Mouse (Mus musculus): ENCODE measurements around the gene Gm10318. TPM values are rescaled to one million over a fixed set of nuclear protein-coding genes. Genes with fewer than 3 reads are reported as not detected.

Gene Gm10318
- polyA plus RNA-seq, 1 experiment from 2014 or later: not detected

DNA sequence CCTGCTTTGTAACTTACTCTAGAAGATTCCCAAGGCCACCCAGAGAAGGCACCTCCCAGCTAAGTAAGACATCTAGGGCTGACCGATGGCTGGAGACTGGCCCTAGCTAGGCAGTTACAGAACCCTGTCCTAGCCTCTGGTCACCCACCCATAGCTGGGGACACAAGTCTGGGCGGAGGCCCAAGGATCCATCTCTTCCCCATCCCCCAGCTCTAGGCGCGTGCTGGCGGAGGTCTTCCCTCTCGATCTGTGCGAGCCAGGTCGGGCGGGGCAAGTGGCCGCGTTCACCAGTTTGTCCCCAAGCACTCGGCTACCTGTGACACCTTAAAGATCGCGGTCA, 49.2 kb downstream of the Gm10318 start:
- DNase-seq: no peak

DNA sequence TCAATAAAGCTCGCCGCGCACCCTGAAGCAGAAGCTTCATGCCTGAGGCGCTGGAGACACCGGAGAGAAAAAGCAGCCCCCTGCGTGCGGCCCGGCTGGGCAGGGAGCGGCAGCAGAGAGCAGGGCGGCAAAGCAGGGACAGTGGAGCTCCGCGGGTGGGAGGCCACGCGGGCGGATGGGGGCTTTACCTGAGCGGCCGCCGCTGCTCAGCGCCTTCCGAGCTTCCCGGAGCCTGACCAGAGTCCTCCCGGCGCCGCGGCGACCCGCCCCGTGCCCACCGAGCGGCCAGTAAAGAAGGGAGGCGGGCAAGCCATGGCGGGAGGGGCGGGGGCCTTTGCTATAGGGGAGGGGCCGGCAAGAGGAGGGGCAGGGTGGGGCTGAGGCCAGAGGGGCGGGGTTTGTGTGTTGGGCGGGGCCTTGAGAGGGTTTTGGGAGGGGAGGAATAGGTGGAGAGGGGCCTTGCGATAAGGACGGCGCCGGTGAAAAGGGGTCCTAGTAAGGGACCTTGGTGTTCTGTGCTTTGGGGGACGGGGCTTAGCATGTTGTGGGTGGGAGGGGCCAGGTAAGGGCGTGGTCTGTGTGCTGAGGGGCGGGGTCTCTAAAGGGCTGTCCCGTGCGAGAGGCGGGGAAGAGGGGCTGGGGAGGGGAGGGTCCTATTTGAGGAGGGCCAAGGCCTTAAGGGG, 49.7 kb downstream of the Gm10318 start, which contains the start of gene Lrrc3:
TSS of gene Lrrc3 (minus strand) at position 326 of the 683 bp plus-strand sequence.
- WGBS: under 1% methylated on average over 43 of the region's 46 CpGs
- Histone ChIP-seq H3K9me3 (ENCODE audit: control insufficient read depth, low read length) (no peaks in the 10 kb centered on the region), H3K9ac (replicated peaks; ENCODE audit: low read length) (peak within 1 kb of the TSS; percentile 64), H3K27ac (replicated peaks; ENCODE audit: low read depth, low read length) (peak within 1 kb of the TSS; percentile 66), H3K36me3 (ENCODE audit: control insufficient read depth, insufficient read depth, low read length) (no peaks in the 10 kb centered on the region), H3K4me1 (ENCODE audit: control insufficient read depth, insufficient read depth, low read length) (0 out of 2 replicates have a peak, but pooled peaks cover 4% of the 10 kb centered on the region), H3K4me2 (ENCODE audit: low read length) (peak within 1 kb of the TSS; percentile 73), H3K4me3 (replicated peaks; ENCODE audit: low read depth, low read length) (peak within 1 kb of the TSS; percentile 56), H3K27me3 (ENCODE audit: control insufficient read depth, insufficient read depth, low read length) (no peaks in the 10 kb centered on the region)
- ATAC-seq (ENCODE audit: low FRiP score, low TSS enrichment): peak; percentile 75
- DNase-seq: peak; percentile 82

More for the DNA sequence above, 49.2 kb downstream of the Gm10318 start:
- H3K4me2 ChIP-seq (ENCODE audit: low read length): peak overlapping the region; percentile 73
- no peaks in the 10 kb centered on the region for H3K36me3 ChIP-seq (ENCODE audit: control insufficient read depth, insufficient read depth, low read length)
- no peaks in the 10 kb centered on the region for H3K27me3 ChIP-seq (ENCODE audit: control insufficient read depth, insufficient read depth, low read length)
- H3K4me3 ChIP-seq (replicated peaks; ENCODE audit: low read depth, low read length): peak overlapping the region; percentile 56
- no peaks in the 10 kb centered on the region for H3K9me3 ChIP-seq (ENCODE audit: control insufficient read depth, low read length)
- ATAC-seq (ENCODE audit: low FRiP score, low TSS enrichment): peak; percentile 42
- H3K9ac ChIP-seq (replicated peaks; ENCODE audit: low read length): peak overlapping the region; percentile 64
- 0 out of 2 replicates have a peak, but pooled peaks cover 4% of the 10 kb centered on the region for H3K4me1 ChIP-seq (ENCODE audit: control insufficient read depth, insufficient read depth, low read length)
- peak overlapping the region; percentile 56 for H3K27ac ChIP-seq (replicated peaks; ENCODE audit: low read depth, low read length)
- WGBS: under 1% methylated on average over 14 of the region's 14 CpGs

DNA sequence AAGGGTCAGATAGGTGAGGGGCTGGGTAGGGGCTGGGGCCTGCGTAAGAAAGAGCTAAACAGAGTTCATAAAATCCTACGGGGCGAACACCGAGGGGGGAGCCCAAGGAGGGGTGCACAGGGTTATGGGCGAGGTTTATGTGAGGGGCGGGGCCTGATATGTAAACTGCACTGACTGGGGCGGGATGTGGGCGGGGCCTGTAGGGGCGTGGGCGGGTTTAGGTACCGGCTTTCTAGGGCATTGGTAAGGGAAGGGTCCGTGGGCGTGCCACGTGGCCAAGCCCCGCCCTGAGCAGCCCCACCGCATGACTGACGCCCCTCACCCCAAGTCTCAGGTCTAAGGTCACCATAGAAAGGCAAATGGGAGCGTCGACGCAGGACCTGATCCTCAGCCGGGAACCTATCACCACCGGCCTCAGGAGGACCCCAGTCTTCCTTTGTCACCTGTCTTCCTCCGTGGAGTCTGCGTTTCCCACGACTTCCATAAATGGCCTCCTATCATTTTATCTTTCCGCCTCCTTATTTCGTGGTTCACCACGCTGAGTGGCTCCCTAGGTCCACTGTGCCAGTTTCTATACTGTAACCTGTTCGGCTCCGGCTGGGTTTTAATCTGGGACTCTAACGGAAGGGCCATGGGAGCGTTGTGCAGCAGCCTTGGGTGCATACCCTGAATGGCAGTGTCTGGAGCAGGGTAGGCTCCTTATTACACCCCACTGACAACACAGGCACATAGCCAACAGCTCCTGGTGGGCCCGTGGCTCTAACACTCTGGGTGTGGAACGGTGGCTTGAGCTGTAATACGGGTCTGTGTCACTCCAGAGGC, 50.4 kb downstream of the Gm10318 start:
- DNase-seq (peak; percentile 88), ATAC-seq (ENCODE audit: low FRiP score, low TSS enrichment) (peak; percentile 90)
- H3K27me3 ChIP-seq (ENCODE audit: control insufficient read depth, insufficient read depth, low read length): no peaks in the 10 kb centered on the region
- H3K9me3 ChIP-seq (ENCODE audit: control insufficient read depth, low read length): no peaks in the 10 kb centered on the region
- H3K4me3 ChIP-seq (replicated peaks; ENCODE audit: low read depth, low read length): peak overlapping the region; percentile 56
- H3K36me3 ChIP-seq (ENCODE audit: control insufficient read depth, insufficient read depth, low read length): no peaks in the 10 kb centered on the region
- WGBS: 5% methylated on average over 35 of the region's 35 CpGs
- H3K27ac ChIP-seq (replicated peaks; ENCODE audit: low read depth, low read length): peak overlapping the region; percentile 66
- H3K4me2 ChIP-seq (ENCODE audit: low read length): peak overlapping the region; percentile 73
- H3K4me1 ChIP-seq (ENCODE audit: control insufficient read depth, insufficient read depth, low read length): 0 out of 2 replicates have a peak, but pooled peaks cover 4% of the 10 kb centered on the region
- H3K9ac ChIP-seq (replicated peaks; ENCODE audit: low read length): peak overlapping the region; percentile 64

Other genes starting within 250 kb of the Gm10318 start
- 253 and 287 TPM in 2 replicates for gene Sumo3, start 246.8 kb upstream of the Gm10318 start, polyA plus RNA-seq (2014; fragmentation: Nextera tagmentation; extraction: Ambion mirVana)
- gene Gm49325, start 246.7 kb upstream of the Gm10318 start, polyA plus RNA-seq (2014; fragmentation: Nextera tagmentation; extraction: Ambion mirVana): 16.3 TPM in 1 of 2 replicates, not detected in the other
- 55.6 and 66.6 TPM in 2 replicates for gene Ube2g2, start 230.6 kb upstream of the Gm10318 start, polyA plus RNA-seq (2014; fragmentation: Nextera tagmentation; extraction: Ambion mirVana)
- 0.88 and 1.3 TPM in 2 replicates for gene Tspear, start 166.3 kb upstream of the Gm10318 start, polyA plus RNA-seq (2014; fragmentation: Nextera tagmentation; extraction: Ambion mirVana)
- gene Gm19402, start 162.1 kb upstream of the Gm10318 start, polyA plus RNA-seq (2014; fragmentation: Nextera tagmentation; extraction: Ambion mirVana): not detected in 2 replicates
- gene Gm9508, start 155.6 kb upstream of the Gm10318 start, polyA plus RNA-seq (2014; fragmentation: Nextera tagmentation; extraction: Ambion mirVana): not detected in 2 replicates
- not detected in 2 replicates for gene Gm10272, start 146.2 kb upstream of the Gm10318 start, polyA plus RNA-seq (2014; fragmentation: Nextera tagmentation; extraction: Ambion mirVana)
- gene Gm10024, start 141.4 kb upstream of the Gm10318 start, polyA plus RNA-seq (2014; fragmentation: Nextera tagmentation; extraction: Ambion mirVana): not detected in 2 replicates
- not detected in 2 replicates for gene Gm10142, start 137.1 kb upstream of the Gm10318 start, polyA plus RNA-seq (2014; fragmentation: Nextera tagmentation; extraction: Ambion mirVana)
- gene Krtap12-1, start 132.3 kb upstream of the Gm10318 start, polyA plus RNA-seq (2014; fragmentation: Nextera tagmentation; extraction: Ambion mirVana): not detected in 2 replicates
- gene Gm10100, start 126.4 kb upstream of the Gm10318 start, polyA plus RNA-seq (2014; fragmentation: Nextera tagmentation; extraction: Ambion mirVana): not detected in 2 replicates
- not detected in 2 replicates for gene Gm18596, start 110.2 kb upstream of the Gm10318 start, polyA plus RNA-seq (2014; fragmentation: Nextera tagmentation; extraction: Ambion mirVana)
- gene Gm9736, start 101.5 kb upstream of the Gm10318 start, polyA plus RNA-seq (2014; fragmentation: Nextera tagmentation; extraction: Ambion mirVana): not detected in 2 replicates
- gene Gm3233, start 93.2 kb upstream of the Gm10318 start, polyA plus RNA-seq (2014; fragmentation: Nextera tagmentation; extraction: Ambion mirVana): not detected in 2 replicates
- gene Gm3238, start 81.5 kb upstream of the Gm10318 start, polyA plus RNA-seq (2014; fragmentation: Nextera tagmentation; extraction: Ambion mirVana): not detected in 2 replicates
- not detected in 2 replicates for gene Gm7138, start 75.9 kb upstream of the Gm10318 start, polyA plus RNA-seq (2014; fragmentation: Nextera tagmentation; extraction: Ambion mirVana)
- not detected in 2 replicates for gene Gm3250, start 70.3 kb upstream of the Gm10318 start, polyA plus RNA-seq (2014; fragmentation: Nextera tagmentation; extraction: Ambion mirVana)
- not detected in 2 replicates for gene Gm7137, start 64.7 kb upstream of the Gm10318 start, polyA plus RNA-seq (2014; fragmentation: Nextera tagmentation; extraction: Ambion mirVana)
- gene Gm9639, start 57.8 kb upstream of the Gm10318 start, polyA plus RNA-seq (2014; fragmentation: Nextera tagmentation; extraction: Ambion mirVana): not detected in 2 replicates
- gene Gm19668, start 53.7 kb upstream of the Gm10318 start, polyA plus RNA-seq (2014; fragmentation: Nextera tagmentation; extraction: Ambion mirVana): not detected in 2 replicates
- not detected in 2 replicates for gene Gm9507, start 41.0 kb upstream of the Gm10318 start, polyA plus RNA-seq (2014; fragmentation: Nextera tagmentation; extraction: Ambion mirVana)
- gene Gm2696, start 38.2 kb upstream of the Gm10318 start, polyA plus RNA-seq (2014; fragmentation: Nextera tagmentation; extraction: Ambion mirVana): not detected in 2 replicates
- gene Krtap10-4, start 25.8 kb upstream of the Gm10318 start, polyA plus RNA-seq (2014; fragmentation: Nextera tagmentation; extraction: Ambion mirVana): not detected in 2 replicates
- gene Krtap10-10, start 16.9 kb upstream of the Gm10318 start, polyA plus RNA-seq (2014; fragmentation: Nextera tagmentation; extraction: Ambion mirVana): not detected in 2 replicates
- gene Gm36176, start 6.1 kb upstream of the Gm10318 start, polyA plus RNA-seq (2014; fragmentation: Nextera tagmentation; extraction: Ambion mirVana): not detected in 2 replicates
- gene Gm3285, start 9.1 kb downstream of the Gm10318 start, polyA plus RNA-seq (2014; fragmentation: Nextera tagmentation; extraction: Ambion mirVana): not detected in 2 replicates
- gene Lrrc3, start 49.7 kb downstream of the Gm10318 start, polyA plus RNA-seq (2014; fragmentation: Nextera tagmentation; extraction: Ambion mirVana): 14.3 and 15.7 TPM in 2 replicates
- 3.6 TPM in 2 replicates for gene Trpm2, start 117.7 kb downstream of the Gm10318 start, polyA plus RNA-seq (2014; fragmentation: Nextera tagmentation; extraction: Ambion mirVana)
- gene 1810043G02Rik, start 125.7 kb downstream of the Gm10318 start, polyA plus RNA-seq (2014; fragmentation: Nextera tagmentation; extraction: Ambion mirVana): 41.0 and 45.3 TPM in 2 replicates
- 88.0 and 97.8 TPM in 2 replicates for gene Pfkl, start 157.2 kb downstream of the Gm10318 start, polyA plus RNA-seq (2014; fragmentation: Nextera tagmentation; extraction: Ambion mirVana)
- not detected in 2 replicates for gene Dnmt3l, start 189.1 kb downstream of the Gm10318 start, polyA plus RNA-seq (2014; fragmentation: Nextera tagmentation; extraction: Ambion mirVana)
- gene Aire, start 190.8 kb downstream of the Gm10318 start, polyA plus RNA-seq (2014; fragmentation: Nextera tagmentation; extraction: Ambion mirVana): 0.09 TPM in 1 of 2 replicates, not detected in the other
- gene Icosl, start 216.4 kb downstream of the Gm10318 start, polyA plus RNA-seq (2014; fragmentation: Nextera tagmentation; extraction: Ambion mirVana): 0.50 and 0.71 TPM in 2 replicates